Mouse (Mus musculus): Measurements from ENCODE around the gene Rab3il1.
A peak's percentile ranks its signal among the peaks of the same experiment; 100 is the strongest.

Gene Rab3il1

GRCm38 (mm10) chr19:10059911-10060567 is 58.6 kb downstream of the Rab3il1 start:
- DNase-seq (ENCODE audit: low read depth, low spot score): peak; percentile 46

DNA sequence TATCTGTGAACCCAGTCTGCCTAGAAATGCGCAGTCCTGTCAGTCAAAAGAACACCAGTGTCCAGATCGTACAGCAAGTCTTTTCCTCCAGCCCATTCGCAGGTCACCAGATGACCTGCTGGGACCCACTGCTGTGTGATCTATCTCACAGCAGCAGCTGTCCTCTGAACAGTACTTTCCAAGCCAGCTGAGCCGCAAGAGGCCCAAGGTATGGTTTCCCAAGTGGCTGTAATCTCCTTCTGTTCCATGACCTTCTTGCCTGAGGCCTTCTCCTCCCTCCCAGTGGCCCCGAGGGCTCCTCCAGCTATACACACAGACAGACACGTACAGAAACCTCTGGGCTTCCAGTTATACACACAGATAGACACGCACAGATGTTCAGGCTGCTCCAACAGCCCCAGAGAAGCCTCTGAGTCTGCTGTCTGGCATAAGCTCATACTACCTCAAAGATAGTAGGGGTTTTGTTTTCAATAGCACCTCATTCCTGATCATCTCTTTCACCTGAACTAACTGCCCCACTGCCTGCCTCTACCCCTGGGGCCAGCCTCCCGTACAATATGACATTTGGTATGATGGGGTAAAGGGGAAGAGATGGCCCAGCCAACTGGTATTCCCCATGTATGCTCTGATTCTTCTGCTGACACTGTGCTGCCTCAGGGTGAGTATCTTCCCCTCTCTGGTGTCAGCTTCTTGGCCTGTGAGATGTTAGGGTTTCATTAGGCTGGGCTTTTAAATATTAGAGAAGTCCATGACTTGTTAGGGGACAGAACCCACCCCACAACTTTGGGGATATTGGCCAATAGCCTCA is 59.5 kb downstream of the Rab3il1 start:
- DNase-seq (ENCODE audit: low read depth, low spot score): no peak

- DNase-seq (ENCODE audit: low read depth, low spot score): no peak
These were observed 60.2 kb downstream of the Rab3il1 start for GRCm38 (mm10) chr19:10061624-10062023.

DNA sequence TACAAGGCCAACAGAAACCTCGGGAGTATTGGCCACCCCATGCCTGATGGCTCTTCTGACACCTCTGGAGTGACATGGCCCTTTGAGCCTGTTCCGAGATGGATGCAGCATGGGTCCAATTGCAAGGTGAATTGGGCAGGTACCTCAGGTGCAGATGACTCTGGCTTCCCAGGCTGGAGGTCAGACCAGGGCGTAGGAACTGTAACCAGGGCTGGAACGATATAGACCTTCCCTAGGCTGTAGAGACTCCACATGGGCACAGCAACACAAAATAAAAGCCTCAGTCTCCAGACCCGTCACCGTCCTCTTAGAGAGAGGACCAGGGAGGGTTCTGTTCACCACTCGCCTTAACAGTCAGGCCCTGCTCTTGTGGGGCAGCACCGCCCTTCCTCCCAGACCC is 60.8 kb downstream of the Rab3il1 start:
- DNase-seq (ENCODE audit: low read depth, low spot score): no peak

DNA sequence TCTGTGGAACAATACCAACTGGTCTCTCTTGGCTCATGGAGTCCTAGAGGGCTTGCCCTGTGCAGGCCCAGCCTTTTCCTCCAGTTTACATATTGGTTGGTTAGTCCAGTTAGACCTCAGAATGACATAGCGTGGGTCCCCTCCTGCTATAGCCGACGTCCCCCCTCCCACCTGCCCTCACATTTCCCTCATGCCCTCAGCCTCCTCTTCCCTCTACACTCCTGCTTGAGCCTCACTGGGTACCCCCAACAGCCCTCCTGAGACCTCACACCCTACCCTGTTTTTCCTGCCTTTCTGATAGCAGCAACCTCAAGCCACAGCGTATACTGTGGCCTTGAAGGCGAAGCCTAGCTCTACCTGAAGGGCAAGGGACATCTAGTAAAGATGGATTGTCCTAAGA is 61.4 kb downstream of the Rab3il1 start:
- no peak for DNase-seq (ENCODE audit: low read depth, low spot score)

GRCm38 (mm10) chr19:10064173-10065012 is 62.9 kb downstream of the Rab3il1 start:
- DNase-seq (ENCODE audit: low read depth, low spot score): no peak

DNA sequence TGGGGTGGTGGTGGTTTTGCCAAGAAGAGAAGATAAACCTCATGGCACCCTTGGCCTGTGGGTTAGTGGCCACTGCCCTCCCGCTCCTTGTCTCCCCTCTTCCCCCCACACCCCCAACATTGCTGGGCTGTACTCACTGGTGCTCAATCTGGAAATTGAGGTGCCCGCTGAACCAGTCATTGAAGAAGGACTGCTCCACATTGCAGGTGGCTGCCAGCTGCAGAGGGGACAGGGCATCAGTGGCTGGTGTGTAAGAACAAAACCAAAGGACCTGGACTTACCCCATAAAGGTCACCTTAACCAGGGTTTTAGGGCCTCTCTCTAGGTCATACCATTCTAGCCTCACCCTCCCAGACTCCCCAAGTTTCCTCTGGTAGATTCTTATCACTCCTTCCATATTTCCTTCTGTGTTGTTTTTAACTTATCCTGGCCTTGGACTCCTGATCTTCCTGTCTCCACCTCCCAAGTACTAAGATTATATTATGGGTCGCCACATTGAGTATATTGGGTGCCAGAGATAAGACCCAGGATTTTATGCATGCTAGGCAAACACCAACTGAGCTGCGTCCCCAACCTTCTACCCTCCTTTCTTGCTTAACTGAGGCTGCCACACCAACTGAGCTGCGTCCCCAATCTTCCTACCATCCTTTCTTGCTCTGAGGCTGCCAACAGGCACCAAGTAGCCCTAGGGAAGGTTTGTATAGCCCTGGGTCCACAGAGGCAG is 64.2 kb downstream of the Rab3il1 start:
- no peak for DNase-seq (ENCODE audit: low read depth, low spot score)

DNA sequence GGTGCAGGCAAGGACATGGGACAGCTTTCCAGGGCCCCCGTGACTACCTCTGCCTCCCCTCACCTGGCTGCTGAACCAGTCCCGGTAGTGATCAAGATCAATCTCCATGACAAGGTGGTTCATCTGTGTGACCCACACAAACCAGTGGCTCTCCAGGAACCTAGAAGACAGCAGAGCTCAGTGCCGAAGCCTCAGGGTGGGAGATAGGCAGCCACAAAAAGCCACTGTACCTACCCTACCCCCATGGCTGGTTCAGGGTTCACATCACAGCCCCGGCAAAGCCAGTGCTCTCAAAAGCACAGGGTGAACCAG is 64.7 kb downstream of the Rab3il1 start:
- no peak for DNase-seq (ENCODE audit: low read depth, low spot score)

- DNase-seq (ENCODE audit: low read depth, low spot score): no peak
These were observed 65.0 kb downstream of the Rab3il1 start for GRCm38 (mm10) chr19:10066502-10066901.

- no peak for DNase-seq (ENCODE audit: low read depth, low spot score)
These were observed 66.2 kb downstream of the Rab3il1 start for GRCm38 (mm10) chr19:10067701-10068100.

DNA sequence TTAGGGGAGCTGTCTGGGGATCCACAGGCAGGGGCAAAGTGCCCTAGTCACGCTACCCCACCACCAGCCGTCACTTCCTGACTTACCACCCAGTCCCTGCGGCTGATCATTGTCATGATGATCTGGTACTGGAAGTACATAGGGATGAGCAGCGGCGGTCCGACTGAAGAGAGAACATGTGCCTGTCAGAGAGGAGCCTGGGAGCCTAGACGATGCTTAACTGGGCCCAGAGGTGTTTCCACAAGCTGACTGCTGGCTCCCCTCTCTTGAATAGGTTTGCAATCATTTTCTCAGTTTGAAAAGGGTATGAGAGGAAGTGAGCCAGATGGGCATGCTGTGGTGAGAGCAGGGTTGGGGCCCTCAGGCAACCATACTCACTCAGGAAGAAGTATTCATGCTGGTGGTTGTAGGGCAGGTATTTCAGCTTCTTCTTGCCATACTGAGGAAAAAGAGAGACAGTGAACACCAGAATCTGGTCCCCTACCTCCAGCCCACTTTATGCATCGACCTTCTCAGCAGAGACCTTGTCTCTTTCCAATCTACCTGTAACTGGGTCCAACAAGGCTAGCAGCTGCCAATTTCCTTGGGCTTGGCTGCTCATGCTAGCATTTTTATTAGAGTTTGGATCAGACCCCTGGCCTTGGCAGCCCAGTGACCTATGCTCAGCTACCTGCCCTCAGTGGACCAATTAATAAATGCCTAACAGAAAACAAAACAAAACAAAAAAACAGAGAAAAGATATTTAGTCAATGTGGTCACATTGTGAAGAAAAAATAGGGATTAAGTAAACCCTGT is 68.9 kb downstream of the Rab3il1 start:
- no peak for DNase-seq (ENCODE audit: low read depth, low spot score)

DNA sequence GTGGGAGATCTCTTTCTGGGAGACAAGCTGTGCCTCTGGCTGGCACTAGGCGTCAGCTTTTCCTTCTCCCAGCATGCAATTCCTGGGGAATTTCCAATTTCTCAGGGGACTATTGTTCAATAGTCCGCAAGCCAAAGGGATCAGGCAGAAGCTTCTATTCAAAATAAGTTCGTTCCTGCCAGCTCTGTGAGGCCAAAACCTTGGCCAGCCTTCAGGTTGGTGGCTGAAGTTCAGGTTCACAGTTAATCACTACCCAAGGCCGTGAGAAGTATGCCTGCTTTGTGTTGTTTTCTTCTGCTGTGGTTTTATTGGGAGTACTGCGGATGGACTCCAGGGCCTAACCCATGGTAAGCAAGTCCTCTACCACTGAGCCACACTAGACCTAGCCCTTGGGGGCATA is 69.7 kb downstream of the Rab3il1 start:
- no peak for DNase-seq (ENCODE audit: low read depth, low spot score)

DNA sequence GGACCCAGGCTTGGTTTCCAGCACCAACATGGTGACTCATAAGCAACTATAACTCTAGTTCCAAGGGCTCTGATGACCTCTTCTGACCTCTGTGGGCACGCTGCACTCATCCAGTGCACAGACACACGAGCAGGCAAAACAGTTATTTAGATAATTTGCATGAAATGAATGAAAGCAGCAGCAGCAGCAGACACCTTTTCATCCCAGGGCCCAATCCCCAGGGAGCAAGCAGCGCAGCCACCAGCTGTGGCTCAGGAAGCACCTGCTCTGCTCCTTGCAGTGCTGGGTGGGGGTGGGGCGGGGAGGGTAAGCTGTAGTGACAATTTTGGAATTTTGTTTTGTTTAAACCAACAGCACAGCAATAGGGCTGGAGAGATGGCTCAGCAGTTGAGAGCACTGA is 70.4 kb downstream of the Rab3il1 start:
- DNase-seq (ENCODE audit: low read depth, low spot score): no peak

GRCm38 (mm10) chr19:10073145-10073544 is 71.7 kb downstream of the Rab3il1 start:
- no peak for DNase-seq (ENCODE audit: low read depth, low spot score)

GRCm38 (mm10) chr19:10078392-10078791 is 76.9 kb downstream of the Rab3il1 start:
- DNase-seq (ENCODE audit: low read depth, low spot score): no peak

DNA sequence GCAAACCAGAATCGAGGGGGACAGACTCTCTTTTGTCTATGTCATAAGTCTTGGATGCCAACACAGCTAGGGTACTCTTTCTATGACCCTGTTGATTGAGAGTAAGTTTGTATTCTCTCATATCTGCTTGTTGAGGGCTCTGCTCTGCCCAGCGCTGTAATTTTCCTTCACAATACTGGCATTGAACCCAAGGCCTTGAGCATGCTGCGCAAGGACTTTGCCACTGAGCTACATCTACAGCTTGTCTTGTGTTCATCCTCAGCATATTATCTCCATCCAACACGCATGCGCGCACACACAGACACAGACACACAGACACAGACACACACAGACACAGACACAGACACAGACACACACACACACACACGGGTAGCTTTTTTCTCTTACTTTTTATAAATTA is 78.9 kb downstream of the Rab3il1 start:
- DNase-seq (ENCODE audit: low read depth, low spot score): no peak

DNA sequence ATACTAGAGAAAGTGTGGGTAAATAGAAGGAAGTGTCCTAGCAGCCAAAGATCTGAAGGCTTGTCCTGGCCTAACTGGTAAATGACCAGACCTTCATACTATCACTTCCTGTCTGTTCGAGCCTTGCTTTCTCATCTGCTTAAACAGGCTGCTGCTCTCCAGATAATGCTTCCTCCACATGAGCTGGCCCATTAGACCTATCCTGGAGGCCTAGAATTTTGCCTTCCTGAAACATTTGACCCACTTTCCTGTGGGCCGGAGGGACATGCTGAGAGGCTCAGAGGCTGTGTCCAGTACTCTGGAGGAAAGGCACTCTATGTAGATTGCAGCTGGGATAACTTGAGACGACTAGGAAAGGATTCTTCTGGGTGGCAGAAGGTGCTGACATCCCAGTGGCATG is 80.6 kb downstream of the Rab3il1 start:
- no peak for DNase-seq (ENCODE audit: low read depth, low spot score)

DNA sequence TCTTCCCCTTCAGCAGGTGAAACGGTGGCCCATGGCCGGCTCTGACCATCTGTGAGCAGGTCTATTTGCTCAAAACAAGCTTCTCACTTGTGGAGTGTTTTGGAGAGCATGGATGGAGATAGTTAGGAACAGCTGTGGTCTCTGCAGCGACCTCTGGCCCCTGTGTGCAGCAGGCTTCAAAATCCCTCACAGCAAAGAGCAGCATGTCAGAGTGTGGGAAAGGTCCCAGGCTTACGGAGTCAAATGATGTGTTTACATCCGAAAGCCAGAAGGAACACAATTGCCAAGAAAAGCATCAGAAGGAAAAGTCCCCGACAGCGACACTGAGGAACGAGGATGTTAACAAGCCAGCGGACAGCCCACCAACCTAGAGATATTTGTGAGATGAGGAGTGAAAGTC is 84.0 kb downstream of the Rab3il1 start:
- DNase-seq (ENCODE audit: low read depth, low spot score): no peak

DNA sequence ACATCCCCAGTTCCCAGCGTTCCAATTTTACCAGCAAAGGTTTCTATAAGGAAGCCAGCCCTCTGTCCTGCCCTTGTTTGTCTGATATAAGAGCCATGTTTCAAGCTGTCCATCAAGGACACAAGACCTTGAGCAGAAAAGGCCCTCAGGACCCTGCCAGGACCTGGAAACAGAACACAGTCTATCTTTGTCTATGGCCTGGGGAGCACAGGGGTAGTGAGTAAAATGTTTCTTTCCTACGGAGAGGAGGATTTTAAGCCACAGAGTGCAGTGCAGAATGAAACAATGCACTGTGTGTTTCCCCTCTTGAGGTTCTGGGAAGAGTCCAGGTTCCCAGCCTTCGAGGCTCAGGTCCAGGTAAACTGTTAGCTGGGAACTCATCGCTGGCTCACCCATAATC is 85.5 kb downstream of the Rab3il1 start:
- DNase-seq (ENCODE audit: low read depth, low spot score): no peak

Data from telencephalon, adult 2 months (tissue).